Mouse (Mus musculus) embryonic facial prominence, embryonic 10.5 days (tissue): ENCODE measurements around the gene Adgrg3. TPM values are rescaled to one million over a fixed set of nuclear protein-coding genes. Genes with fewer than 3 reads are reported as not detected.

ENCODE experiments used
- DNase-seq: peaks from one replicate; pipeline ENCODE4 v3.0.0-alpha.2; 2017; ENCODE audit warnings: low spot score
- H3K27ac ChIP-seq: fragments of 300-500 bp; sonication (generic); replicated peaks from 2 replicates; pipeline ENCODE4 v1.5.1; 2016; ENCODE audit warnings: mild to moderate bottlenecking
- H3K27me3 ChIP-seq: fragments of 300-500 bp; sonication (generic); replicated peaks from 2 replicates; pipeline ENCODE4 v1.6.1; 2016; ENCODE audit warnings: low read depth, mild to moderate bottlenecking; ENCODE audit not compliant: poor library complexity, severe bottlenecking
- H3K36me3 ChIP-seq: fragments of 300-500 bp; sonication (generic); replicated peaks from 2 replicates; pipeline ENCODE4 v1.6.1; 2016; ENCODE audit warnings: mild to moderate bottlenecking, moderate library complexity
- H3K4me1 ChIP-seq: fragments of 300-500 bp; sonication (generic); 2 replicates; pipeline ENCODE4 v1.6.1; 2016
- H3K4me3 ChIP-seq: fragments of 300-500 bp; sonication (generic); 2 replicates; pipeline ENCODE4 v1.5.1; 2016; ENCODE audit warnings: mild to moderate bottlenecking, moderate library complexity
- H3K9me3 ChIP-seq: fragments of 300-500 bp; sonication (generic); 2 replicates; pipeline ENCODE4 v1.6.1; 2016; ENCODE audit warnings: mild to moderate bottlenecking
- WGBS: fragments of 180-500 bp; shearing (Covaris S2); methylation state at CpG from one replicate; pipeline ENCODE4 v1.1.7; 2016; 5-methylcytosine and 5-hydroxymethylcytosine counted together
- polyA plus RNA-seq: library from polyadenylated mRNA; unstranded; fragments of >200 nt; fragmentation: Nextera tagmentation; extraction: Ambion mirVana; gene quantifications from 2 replicates; pipeline ENCODE4 v1.2.1, GENCODE M21; 2016

Gene Adgrg3
- polyA plus RNA-seq, 1 experiment from 2014 or later: 3.5 TPM

DNA sequence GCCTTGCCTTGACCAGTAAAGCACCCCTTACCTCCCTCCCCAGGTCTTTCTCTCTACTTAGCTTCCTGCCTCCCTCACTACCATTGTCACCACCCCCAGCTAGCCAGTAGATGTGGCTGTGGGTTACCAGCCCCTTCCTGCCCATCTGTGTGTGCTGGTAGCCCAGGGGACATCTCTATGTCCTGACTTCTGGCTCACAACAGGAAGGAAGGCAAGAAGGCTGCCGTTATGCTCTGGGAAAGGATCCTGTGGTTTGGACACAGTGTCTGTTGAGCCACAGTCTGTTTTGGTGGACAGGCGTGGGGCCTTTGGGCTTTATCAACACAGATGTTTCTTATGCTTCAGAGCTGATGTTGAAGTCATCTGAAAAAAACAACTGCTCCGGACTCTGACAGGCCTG, 29.5 kb downstream of the Adgrg3 start:
- DNase-seq: no peak
- H3K36me3 ChIP-seq: no peaks in the 10 kb centered on the region
- no peak overlapping the region for H3K27ac ChIP-seq
- peaks cover 19% of the 10 kb centered on the region; the same call in 1 of the 2 replicates for H3K4me1 ChIP-seq
- no peaks in the 10 kb centered on the region for H3K9me3 ChIP-seq
- H3K27me3 ChIP-seq: no peaks in the 10 kb centered on the region
- WGBS: 72% methylated on average over 3 of the region's 3 CpGs
- no peak overlapping the region for H3K4me3 ChIP-seq

DNA sequence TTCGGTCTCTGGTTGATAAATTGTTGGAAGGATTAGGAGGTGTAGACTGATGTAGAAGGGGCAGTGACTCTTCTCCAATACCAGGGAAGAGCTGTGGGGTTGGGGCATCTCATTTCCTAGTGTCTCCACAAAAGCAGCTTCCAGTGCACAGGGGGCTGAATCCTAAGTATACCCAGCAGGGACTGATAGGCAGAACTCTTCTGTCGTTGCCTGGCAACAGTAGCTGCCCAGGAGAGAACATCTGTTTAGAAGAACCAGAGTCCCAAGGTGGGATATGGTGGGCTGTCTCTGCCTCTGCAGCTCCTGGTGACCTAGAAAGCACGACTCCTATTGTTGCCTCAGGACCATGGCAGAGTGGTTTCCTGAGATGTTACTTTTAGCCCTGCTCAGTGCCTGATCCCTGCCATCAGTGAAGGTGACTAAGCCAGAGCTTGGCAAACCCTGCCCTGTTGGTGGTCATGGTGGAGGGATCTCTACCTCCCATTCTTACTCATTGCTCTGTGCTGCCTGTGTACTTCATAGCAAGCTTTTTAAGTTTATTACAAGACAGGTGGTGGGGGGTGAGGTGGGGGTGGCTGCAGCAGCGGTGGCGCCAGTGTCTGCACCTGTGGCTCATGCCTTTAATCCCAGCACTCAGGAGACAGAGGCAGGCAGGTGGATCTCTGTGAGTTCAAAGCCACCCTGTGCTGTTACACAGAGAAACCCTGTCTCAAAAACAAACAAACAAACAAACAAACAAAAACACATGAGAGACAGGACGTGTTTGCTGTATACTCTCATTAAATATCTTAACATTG, 30.6 kb downstream of the Adgrg3 start:
- Histone ChIP-seq H3K36me3 (no peaks in the 10 kb centered on the region), H3K27me3 (no peaks in the 10 kb centered on the region), H3K4me1 (peaks cover 19% of the 10 kb centered on the region; the same call in 1 of the 2 replicates), H3K9me3 (no peaks in the 10 kb centered on the region), H3K27ac (no peak overlapping the region), H3K4me3 (no peak overlapping the region)
- DNase-seq: no peak
- 65% methylated on average over 6 of the region's 6 CpGs for WGBS

DNA sequence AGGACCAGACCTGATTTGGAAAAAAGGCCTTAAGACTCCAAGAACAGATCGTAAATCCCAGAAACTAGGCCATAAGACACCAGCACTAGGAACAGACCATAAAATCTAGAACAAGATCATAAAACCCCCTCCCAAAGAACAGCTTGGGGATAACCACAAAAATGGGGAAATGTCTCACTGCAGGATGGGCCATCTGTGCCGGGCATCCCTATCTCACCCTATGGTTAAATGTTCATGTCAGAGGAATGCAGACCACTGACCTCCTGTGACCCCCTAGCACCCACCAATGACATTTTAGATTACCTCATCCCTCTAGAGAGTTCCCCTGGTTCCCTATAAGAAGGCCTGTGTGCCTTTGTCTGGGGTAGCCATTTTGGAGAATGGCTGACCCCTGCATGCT, 32.1 kb downstream of the Adgrg3 start:
- H3K4me1 ChIP-seq: peaks cover 19% of the 10 kb centered on the region; the same call in 1 of the 2 replicates
- no peak overlapping the region for H3K4me3 ChIP-seq
- H3K36me3 ChIP-seq: no peaks in the 10 kb centered on the region
- H3K27me3 ChIP-seq: no peaks in the 10 kb centered on the region
- WGBS: 79% methylated on average over 2 of the region's 2 CpGs
- H3K27ac ChIP-seq: no peak overlapping the region
- no peaks in the 10 kb centered on the region for H3K9me3 ChIP-seq
- no peak for DNase-seq

DNA sequence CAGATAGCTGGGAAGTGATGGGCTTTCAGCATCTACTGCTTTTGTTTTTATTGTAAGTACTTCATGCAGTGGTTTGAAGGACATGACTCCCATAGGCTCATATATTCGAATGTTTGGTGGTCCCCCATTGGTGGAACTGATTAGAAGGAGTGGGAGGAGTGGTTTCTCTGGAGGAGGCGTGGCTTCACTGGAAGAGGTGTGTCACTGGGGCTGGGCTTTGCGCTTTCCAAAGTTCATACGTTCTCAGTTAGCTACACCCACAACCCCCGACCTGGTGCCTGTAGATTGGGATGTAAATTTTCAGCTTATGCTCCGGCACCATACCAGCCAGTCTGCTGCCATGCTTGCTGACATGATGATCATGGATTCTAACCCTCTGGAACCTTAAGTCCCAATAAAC, 36.9 kb downstream of the Adgrg3 start:
- Histone ChIP-seq H3K9me3 (no peaks in the 10 kb centered on the region), H3K27me3 (no peaks in the 10 kb centered on the region), H3K4me3 (no peak overlapping the region), H3K36me3 (no peaks in the 10 kb centered on the region), H3K27ac (no peak overlapping the region), H3K4me1 (peaks cover 4% of the 10 kb centered on the region; the same call in 1 of the 2 replicates)
- WGBS: 59% methylated on average over 6 of the region's 6 CpGs
- DNase-seq: no peak

DNA sequence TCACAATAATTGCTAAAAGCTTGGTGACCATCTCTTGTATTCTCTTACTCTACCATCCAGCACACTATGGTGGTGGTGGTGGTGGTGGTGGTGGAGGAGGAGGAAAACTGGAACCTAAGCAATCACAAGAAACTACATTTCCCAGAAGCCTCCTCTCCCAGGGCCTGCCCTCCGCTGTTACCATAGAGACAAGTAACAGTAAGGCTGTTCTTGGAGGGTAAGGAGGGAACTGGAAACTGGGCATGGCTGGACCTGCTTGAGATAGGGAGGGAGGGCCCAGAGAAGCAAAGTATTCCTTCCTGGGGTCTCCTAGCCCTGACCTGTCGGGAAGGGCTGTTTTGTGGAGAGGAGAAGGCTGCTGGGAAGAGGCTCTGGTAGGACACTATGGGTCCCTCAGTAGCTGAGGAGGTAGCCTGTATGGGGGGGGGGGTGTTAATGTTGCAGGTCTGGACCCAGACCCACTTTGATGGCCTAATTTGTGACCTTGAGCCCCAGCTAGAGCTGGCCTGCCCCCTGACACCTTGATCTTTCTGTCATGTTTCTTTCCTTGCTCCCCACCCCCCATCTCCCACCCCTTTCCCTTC, 37.5 kb downstream of the Adgrg3 start, which contains the start of gene Drc7:
Gene Drc7 (plus strand): TSS at position 177 of the 584 bp plus-strand sequence.
- Histone ChIP-seq H3K36me3 (no peaks in the 10 kb centered on the region), H3K4me3 (no peak within 1 kb of the TSS), H3K4me1 (no peaks in the 10 kb centered on the region; the same call in 1 of the 2 replicates), H3K27ac (no peak within 1 kb of the TSS), H3K9me3 (no peaks in the 10 kb centered on the region), H3K27me3 (no peaks in the 10 kb centered on the region)
- WGBS: 5% methylated on average over 2 of the region's 2 CpGs
- peak; percentile 27 for DNase-seq

DNA sequence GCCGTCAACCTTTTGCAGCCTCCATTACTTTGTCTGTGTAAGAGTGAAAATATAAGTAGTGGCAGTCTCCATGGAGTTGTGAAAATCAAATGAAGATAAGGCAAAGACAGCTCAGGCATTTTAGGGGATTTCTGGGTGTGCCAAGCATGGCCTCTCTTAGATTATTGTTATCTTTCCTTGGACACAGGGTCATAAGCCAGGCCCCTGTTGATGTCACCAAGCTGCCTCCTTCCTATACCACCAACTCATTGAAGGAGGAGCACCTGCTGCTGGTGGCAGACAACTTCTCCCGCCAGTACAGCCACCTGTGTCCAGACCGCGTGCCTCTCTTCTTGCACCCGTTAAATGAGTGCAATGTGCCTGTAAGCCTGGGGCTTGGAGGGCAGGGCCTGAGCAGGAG, 38.9 kb downstream of the Adgrg3 start:
- 88% methylated on average over 5 of the region's 5 CpGs for WGBS
- Histone ChIP-seq H3K9me3 (no peaks in the 10 kb centered on the region), H3K27ac (no peak overlapping the region)

DNA sequence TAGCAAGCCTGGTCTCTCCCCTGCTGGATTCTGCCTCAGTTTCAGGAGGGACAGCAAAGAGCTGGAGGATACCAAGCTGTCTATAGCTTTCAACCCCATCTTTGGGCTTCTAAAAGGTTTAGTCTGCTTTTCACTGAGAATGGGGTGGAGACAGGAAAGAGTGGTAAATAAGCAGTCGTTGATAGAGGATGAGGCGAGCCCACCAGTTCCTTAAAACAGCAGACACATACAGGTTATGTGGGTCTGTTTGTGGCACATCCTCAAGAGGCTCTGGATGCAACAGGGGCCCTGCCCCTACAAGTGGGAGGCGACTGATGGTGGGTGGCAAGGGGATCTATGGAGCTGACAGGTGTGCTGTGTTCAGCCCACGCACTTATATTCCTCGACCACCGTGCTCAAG, 41.2 kb downstream of the Adgrg3 start:
- H3K4me1 ChIP-seq: no peaks in the 10 kb centered on the region; the same call in 1 of the 2 replicates
- DNase-seq: no peak
- 83% methylated on average over 6 of the region's 6 CpGs for WGBS

More for the DNA sequence above, 38.9 kb downstream of the Adgrg3 start:
- H3K36me3 ChIP-seq: no peaks in the 10 kb centered on the region
- no peak overlapping the region for H3K4me3 ChIP-seq
- no peaks in the 10 kb centered on the region for H3K27me3 ChIP-seq
- no peaks in the 10 kb centered on the region; the same call in 1 of the 2 replicates for H3K4me1 ChIP-seq
- DNase-seq: no peak

DNA sequence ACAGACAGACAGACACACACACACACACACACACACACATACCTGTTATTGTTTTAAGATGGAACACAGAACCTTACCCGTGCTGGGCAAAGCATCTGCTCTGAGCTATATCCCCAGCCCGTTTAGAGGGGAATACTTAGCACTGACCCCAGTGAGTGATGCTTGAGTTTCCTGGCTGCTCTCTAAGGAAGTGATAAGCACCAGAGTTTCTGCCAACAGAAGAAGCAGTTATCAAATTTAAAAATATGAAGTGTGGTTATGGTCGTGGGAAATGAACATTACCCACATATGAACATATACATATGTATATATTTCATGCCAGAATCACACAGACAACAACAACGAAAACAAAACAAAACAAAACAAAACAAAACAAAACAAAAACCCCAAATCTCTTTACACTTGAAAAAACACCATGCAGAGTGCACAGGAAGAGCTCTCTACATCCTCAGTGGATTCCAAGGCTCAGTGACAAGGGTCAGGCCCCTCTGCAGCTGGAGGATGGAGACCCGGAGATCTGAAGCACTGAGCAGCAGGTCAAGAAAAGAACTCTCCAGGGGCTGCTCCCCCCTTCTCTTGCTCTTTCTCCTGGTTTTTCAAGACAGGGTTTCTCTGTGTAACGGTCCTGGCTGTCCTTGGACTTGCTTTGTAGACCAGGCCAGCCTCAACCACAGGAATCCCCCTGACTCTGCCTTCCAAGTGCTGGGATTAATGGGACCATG, 42.5 kb downstream of the Adgrg3 start:
- Histone ChIP-seq H3K27me3 (no peaks in the 10 kb centered on the region), H3K4me1 (no peaks in the 10 kb centered on the region; the same call in 1 of the 2 replicates), H3K4me3 (no peak overlapping the region), H3K36me3 (no peaks in the 10 kb centered on the region), H3K9me3 (no peaks in the 10 kb centered on the region), H3K27ac (no peak overlapping the region)
- 72% methylated on average over 6 of the region's 6 CpGs for WGBS
- no peak for DNase-seq

More for the DNA sequence above, 41.2 kb downstream of the Adgrg3 start:
- Histone ChIP-seq H3K27ac (no peak overlapping the region), H3K27me3 (no peaks in the 10 kb centered on the region), H3K36me3 (no peaks in the 10 kb centered on the region), H3K4me3 (no peak overlapping the region), H3K9me3 (no peaks in the 10 kb centered on the region)

DNA sequence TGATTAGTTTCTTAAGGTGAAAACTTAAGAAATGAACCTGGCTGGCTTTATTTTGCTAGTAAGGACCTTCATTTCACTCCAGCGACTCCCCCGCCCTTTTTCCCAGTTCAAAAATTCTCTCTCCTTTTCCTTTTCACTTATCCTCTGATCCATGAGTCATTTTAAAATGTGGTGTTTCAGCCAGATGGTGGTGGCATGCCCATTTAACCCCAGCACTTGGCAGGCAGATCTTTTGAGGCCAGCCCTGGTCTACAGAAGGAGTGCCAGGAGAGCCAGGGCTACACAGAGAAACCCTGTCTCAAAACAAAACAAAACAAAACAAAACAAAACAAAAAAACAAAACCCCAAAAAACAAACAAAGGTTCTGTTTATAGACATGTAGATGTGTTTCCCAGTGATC, 47.0 kb downstream of the Adgrg3 start:
- no peaks in the 10 kb centered on the region for H3K36me3 ChIP-seq
- H3K4me1 ChIP-seq: no peaks in the 10 kb centered on the region
- 85% methylated on average over 2 of the region's 2 CpGs for WGBS
- no peak for DNase-seq
- H3K9me3 ChIP-seq: no peaks in the 10 kb centered on the region
- H3K4me3 ChIP-seq: no peak overlapping the region
- no peaks in the 10 kb centered on the region for H3K27me3 ChIP-seq
- no peak overlapping the region for H3K27ac ChIP-seq

DNA sequence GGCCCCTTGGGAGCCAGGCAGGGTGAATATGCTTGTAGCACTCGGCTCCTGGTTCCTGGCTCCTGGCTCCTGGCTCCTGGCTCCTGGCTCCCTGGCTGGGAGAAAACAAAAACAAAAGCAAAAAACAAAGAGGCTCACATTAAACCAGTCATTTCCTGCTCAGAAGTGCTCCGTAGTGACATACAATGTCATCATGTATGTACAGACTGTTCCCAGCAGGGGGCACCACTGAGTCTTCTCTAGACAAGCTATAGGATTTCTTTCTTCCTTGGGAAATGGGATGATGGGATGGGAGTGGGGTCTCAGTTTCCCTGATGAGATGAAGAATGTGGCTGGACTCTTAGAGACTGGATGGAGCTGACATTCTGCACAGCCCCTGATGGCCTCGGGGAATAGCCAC, 50.1 kb downstream of the Adgrg3 start:
- DNase-seq: peak; percentile 56
- no peaks in the 10 kb centered on the region for H3K9me3 ChIP-seq
- no peak overlapping the region for H3K27ac ChIP-seq
- 50% methylated on average over 3 of the region's 3 CpGs for WGBS
- no peaks in the 10 kb centered on the region for H3K4me1 ChIP-seq
- H3K4me3 ChIP-seq: no peak overlapping the region
- H3K36me3 ChIP-seq: no peaks in the 10 kb centered on the region
- H3K27me3 ChIP-seq: no peaks in the 10 kb centered on the region

DNA sequence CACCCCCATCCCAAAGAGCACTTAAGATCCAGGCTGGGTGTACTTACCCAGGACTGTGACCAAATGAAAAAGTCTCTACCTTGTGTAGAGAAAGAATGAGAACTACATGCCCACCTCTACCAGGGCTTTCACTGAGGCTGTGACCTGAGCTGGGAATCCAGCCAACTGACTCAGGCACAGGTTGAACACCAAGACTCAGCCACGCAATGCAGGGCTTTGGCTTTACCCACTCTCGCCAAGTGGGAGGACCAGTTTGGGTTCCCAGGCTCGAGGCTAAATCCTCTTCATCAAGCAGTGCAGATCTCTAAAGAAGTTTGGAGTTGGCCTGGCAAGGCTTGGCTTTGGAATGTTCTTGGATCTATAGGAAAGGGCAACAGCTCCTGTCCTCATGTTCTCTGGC, 58.0 kb downstream of the Adgrg3 start:
- WGBS: 78% methylated on average over 3 of the region's 3 CpGs
- Histone ChIP-seq H3K27me3 (no peaks in the 10 kb centered on the region), H3K27ac (no peak overlapping the region), H3K4me1 (0 out of 2 replicates have a peak, but pooled peaks cover 4% of the 10 kb centered on the region), H3K4me3 (no peak overlapping the region), H3K36me3 (no peaks in the 10 kb centered on the region), H3K9me3 (no peaks in the 10 kb centered on the region)
- DNase-seq: no peak

DNA sequence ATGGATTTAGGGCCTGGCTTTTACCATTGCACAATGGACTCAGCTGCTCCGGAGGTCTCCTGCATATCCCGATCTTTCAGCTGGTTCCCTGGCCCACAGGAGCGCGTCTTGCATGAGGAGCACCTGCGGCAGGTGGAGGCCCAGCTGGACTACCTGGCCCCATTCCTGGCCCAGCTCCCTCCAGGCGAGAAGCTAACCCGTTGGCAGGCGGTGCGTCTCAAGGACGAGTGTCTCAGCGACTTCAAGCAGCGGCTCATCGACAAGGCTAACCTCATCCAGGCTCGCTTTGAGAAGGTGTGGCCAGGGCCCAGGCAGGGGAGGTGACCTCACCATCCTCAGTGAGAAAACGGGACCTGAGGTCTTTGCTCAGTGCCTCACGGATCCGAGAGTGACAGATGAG, 58.7 kb downstream of the Adgrg3 start:
- no peak overlapping the region for H3K4me3 ChIP-seq

More for the DNA sequence above, 58.7 kb downstream of the Adgrg3 start:
- DNase-seq: no peak
- H3K27ac ChIP-seq: no peak overlapping the region
- WGBS: 83% methylated on average over 17 of the region's 17 CpGs
- no peaks in the 10 kb centered on the region for H3K9me3 ChIP-seq
- H3K4me1 ChIP-seq: 0 out of 2 replicates have a peak, but pooled peaks cover 4% of the 10 kb centered on the region
- H3K36me3 ChIP-seq: no peaks in the 10 kb centered on the region
- no peaks in the 10 kb centered on the region for H3K27me3 ChIP-seq
